Mouse (Mus musculus): ENCODE measurements around the gene Arsb.
"Not testable (repeated sequence)": the region's sequence is repeated elsewhere in the genome, so short reads cannot be mapped to it uniquely, and the experiment has no call there.

Arsb gene

GRCm38 (mm10) chr13:93924735-93925432, 153.5 kb downstream of the Arsb start:
- DNase-seq (ENCODE audit: low spot score): no peak

- DNase-seq (ENCODE audit: low spot score): no peak
Observed at GRCm38 (mm10) chr13:93930561-93931340, 159.3 kb downstream of the Arsb start.

GRCm38 (mm10) chr13:93936455-93936854, 165.0 kb downstream of the Arsb start:
- DNase-seq (ENCODE audit: low spot score): no peak

- DNase-seq (ENCODE audit: low spot score): no peak
Observed at GRCm38 (mm10) chr13:93938118-93938517, 166.7 kb downstream of the Arsb start.

DNA sequence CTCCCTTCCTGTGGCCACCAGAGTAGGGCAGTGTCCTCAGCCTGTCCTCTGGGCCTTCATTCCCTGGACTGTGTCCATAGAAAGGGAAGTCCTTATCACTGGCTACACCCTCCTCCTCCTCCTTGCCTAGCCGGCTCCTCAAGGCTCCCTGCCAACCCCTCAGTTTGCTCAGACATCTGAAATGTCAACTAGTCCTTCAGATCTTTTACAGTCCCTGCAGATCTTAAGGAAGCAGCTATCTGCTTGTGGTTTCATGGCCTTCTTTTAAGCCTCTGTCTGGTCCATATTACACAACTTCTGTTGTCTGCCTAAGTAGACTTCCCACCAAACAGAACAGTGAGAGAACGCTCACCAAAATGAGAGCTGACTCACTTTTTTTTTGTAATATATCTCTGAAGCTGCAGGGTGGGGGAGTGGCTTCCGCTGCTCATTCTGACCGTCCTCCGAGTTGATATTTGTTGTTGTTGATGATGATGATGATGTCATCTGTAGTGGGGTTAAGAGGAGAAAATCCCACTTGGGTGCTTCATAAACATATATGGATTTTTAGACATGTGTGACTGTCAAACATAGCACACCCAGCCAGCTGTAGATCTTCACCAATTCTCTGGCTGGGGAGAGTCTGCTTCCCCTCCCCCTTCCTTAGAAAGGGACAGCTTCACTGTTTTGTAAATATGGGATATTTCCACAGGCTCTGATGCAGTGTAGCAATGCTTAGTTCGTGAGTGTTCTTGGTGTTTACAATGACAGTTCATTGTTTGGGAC, 168.1 kb downstream of the Arsb start:
- DNase-seq (ENCODE audit: low spot score): no peak

GRCm38 (mm10) chr13:93940742-93941531, 169.5 kb downstream of the Arsb start:
- DNase-seq (ENCODE audit: low spot score): no peak

DNA sequence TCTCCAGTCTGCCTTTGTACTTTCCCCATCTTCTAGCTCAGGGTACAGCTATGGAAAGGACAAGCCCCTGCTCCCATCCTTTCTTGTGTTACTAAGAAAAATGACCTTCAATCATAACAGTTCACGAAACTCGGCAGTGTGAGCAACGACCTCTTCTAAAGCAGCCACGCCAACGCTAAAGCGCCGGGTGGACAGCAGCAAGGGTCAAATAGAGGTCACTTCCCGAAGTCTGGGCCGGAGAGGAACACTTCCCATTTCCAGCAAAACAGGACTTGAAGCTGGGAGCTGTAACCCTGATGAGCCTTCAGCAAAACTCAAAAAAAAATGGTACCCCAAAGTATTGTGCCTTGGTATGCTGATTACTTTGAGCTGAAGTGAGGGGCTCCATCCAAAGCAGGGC, 179.6 kb downstream of the Arsb start:
- no peak for DNase-seq (ENCODE audit: low spot score)

- no peak for DNase-seq (ENCODE audit: low spot score)
Observed at GRCm38 (mm10) chr13:93951555-93951954, 180.1 kb downstream of the Arsb start.

GRCm38 (mm10) chr13:93952466-93952865, 181.0 kb downstream of the Arsb start:
- no peak for DNase-seq (ENCODE audit: low spot score)

DNA sequence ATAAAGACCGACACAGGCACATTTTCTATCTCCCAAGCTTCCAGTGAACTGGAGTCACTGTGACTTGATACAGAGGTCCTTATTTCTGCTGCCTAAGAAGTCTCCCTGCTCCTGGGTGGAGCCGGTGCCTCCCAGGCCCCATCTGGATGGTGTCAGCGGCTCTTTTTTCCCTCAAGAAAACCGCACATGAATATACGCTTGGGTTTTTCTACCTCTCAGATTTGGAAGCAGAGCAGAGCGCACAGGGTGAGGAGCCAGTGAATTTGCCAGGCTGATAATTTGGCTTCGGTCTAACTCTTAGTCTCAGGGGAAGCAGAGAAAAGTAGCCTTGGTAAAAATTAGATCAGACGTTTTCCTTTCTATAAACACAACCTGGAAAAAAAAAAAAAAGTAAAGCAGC, 186.5 kb downstream of the Arsb start:
- no peak for DNase-seq (ENCODE audit: low spot score)

DNA sequence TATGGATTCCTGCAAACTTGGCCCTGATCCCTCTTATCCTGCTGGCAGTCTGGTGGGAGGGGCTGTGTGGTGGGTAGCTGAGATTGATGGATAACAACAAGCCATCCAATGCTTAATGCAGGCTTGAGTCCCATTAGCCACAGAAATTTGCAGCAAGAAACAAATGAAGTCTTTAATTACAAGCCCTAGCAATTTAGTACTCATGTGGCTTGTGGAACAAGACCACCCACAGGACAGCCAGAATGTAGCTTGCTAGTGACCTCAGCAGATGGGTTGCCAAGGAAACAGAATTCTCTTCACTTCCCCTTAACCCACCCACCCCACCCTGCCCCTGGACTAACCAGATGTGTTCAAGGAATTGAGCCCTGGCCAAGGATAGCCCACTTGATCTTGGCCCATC, 194.8 kb downstream of the Arsb start:
- no peak for DNase-seq (ENCODE audit: low spot score)

DNA sequence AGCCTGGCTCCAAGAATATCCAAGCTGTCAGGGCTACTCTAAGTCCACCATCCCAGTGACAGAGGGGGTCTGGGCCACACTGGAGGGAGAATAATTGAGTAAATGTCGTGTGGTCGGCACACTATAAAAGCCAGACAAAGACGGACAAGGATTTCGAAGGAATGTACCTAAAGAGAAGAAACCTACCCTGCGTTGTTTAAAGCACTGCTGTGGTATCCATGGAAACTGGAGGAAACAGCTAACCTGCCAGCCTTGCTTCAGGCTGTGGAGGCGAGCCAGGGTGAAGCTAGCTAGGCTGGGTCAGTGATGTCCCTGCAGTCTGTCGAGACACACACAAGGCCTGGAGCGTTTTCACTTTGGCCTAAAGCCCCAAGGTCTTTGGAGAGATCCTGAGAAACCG, 195.7 kb downstream of the Arsb start:
- no peak for DNase-seq (ENCODE audit: low spot score)

DNA sequence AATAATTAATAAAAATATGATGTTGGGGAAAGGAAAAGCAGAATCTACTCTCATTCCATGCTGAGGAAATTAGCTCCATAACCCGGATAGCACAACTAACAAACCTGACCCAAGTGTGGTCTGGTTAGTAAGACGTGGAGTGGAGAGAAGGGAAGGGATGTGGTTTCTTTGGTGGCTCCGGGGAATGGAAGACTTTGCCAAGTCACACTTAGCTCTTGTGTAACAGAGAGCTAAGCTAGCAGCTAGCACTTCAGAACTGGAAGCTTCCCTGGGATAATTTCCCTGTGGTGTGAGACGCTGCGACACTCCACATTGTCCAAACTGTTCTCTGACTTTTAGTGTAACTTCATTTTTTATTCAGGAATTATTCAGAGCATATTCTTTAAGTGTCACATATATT, 198.7 kb downstream of the Arsb start:
- no peak for DNase-seq (ENCODE audit: low spot score)

- DNase-seq (ENCODE audit: low spot score): no peak
Observed at GRCm38 (mm10) chr13:93972423-93972822, 201.0 kb downstream of the Arsb start.

DNA sequence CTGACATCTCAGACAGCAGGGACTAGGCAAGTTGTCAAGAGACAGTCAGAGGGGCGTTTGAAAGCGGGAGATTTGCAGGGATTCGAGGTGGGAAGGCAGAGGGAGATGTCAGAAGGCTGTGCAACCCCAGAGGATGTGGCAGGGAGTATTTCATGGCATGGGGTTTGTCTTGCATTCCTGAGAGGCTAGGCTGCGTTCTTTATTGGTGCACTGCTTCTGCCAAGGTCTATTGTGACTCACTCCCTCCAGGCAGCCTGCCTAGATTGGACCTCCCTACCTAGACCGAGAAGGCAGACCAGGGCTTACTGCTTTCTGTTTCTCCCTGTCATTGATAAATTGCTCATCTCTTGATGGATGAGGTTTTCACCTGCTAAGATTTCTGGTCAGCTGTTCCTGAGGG, 204.2 kb downstream of the Arsb start:
- DNase-seq (ENCODE audit: low spot score): no peak

GRCm38 (mm10) chr13:93976897-93977530, 205.6 kb downstream of the Arsb start:
- no peak for DNase-seq (ENCODE audit: low spot score)

DNA sequence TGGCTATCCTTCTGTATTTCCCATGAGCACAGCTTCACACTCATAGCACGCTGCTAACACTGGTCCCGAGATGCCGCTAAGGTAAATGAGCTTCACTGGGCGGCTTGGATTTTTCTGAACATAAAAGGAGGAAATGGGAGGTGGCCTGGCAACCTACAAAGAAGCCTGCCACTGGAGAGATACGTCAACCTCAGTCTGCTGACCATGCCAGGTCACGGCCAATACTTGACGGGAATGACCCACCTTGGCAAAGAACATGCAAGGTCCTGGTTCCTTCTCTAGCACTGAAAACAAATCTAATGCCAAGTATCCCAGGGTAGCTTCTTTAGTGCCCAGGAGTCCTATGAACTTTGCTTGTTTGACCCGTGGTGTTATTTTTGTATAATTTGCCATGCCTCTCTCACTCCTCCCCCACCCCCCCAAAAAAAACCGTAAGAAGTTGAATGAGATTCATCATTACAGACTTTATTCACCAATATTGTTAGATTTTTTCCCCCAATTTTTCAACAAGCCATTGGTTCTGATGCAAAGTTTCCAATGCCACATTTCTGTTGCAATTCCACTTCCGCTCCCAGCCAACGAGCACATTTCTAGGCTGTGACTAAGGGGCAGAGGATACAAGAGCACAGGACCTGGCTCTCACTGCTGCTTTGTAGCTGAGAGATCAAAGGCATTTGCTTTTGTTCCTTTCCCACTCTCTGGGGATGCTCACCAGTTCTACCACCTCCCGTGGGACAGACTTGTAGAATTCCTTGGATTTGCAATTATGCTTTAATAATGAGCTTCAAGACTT, 207.5 kb downstream of the Arsb start:
- no peak for DNase-seq (ENCODE audit: low spot score)

DNA sequence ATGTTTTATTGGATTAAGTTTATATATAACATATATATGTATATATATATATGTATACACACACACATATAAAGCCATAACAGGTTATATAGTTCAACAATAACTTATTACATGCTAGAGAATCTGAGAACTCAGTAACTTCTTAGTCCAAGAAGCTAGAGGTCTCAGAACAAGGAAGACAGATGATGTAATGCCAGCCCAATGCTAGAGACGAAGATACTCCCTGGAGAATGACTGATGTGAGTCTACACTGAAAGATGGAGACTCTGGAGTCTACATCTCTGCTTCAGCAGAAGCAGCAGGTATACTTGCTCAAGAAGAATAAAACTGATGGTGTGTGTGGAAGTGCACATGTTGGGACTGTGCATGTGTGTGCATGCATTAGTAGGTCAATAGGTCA, 208.3 kb downstream of the Arsb start:
- no peak for DNase-seq (ENCODE audit: low spot score)

GRCm38 (mm10) chr13:93984521-93984920, 213.1 kb downstream of the Arsb start:
- DNase-seq (ENCODE audit: low spot score): no peak

DNA sequence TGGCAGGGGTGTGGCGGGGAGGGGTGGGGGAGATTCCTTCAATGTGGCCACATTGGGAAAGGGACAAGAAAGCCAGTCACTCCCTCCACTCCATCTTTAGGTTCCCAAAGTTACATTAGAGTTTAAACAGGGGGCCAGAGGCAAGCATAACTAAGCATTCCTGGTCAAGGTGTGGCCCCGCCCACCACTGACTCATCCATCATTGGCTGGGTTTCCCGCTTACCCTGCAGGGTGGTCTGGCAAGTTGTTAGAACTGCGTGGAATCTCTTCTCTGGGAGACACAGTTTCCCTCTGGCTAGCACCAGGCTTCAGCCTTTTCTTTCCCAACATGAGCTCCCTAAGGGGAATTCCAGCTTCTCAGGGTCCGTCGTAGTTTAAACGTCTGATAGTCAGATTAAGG, 213.8 kb downstream of the Arsb start:
- DNase-seq (ENCODE audit: low spot score): no peak

GRCm38 (mm10) chr13:93985750-93986149, 214.3 kb downstream of the Arsb start:
- DNase-seq (ENCODE audit: low spot score): not testable (repeated sequence)
